Mouse (Mus musculus) right cerebral cortex, adult 2 months (tissue): Measurements from ENCODE around the gene Tnfrsf21.

Experiments used
- DNase-seq, 2 experiments: peaks; one replicate each; pipeline ENCODE4 v3.0.0; 2021 to 2022; ENCODE audit warnings: low spot score in 2 of 2

Gene Tnfrsf21

GRCm38 (mm10) chr17:43016371-43017331 lies at the start of gene Tnfrsf21:
TSS of gene Tnfrsf21 (plus strand) at chr17:43016555.
- DNase-seq, result peak; percentile 94 to 96

DNA sequence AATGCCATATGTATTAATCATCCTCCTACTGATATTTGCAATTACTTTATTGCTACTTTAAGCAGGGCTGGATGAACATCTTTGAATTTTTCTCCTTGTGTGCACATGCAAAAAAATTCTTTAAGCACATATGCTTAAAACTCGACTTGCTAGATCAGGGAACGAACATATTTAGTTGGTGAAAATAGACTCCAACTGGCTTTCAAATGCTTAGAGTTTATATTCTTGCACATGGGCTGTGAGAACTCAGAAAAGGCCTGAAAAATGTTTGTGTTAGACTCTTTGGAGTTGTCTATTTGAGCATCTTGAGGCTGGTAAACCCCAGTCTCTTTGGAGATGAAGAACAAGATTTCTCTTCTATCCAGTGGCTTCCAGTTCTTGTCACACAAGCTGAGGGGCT lies 48.2 kb upstream of the Tnfrsf21 start:
- no peak for DNase-seq

GRCm38 (mm10) chr17:42975312-42975996 lies 40.9 kb upstream of the Tnfrsf21 start:
- no peak for DNase-seq

GRCm38 (mm10) chr17:42977766-42978165 lies 38.6 kb upstream of the Tnfrsf21 start:
- DNase-seq, result no peak

- peak; percentile 6 to 12 for DNase-seq
Measured at GRCm38 (mm10) chr17:42978345-42978744, 38.0 kb upstream of the Tnfrsf21 start.

GRCm38 (mm10) chr17:42981806-42982205 lies 34.5 kb upstream of the Tnfrsf21 start:
- DNase-seq, result no peak

DNA sequence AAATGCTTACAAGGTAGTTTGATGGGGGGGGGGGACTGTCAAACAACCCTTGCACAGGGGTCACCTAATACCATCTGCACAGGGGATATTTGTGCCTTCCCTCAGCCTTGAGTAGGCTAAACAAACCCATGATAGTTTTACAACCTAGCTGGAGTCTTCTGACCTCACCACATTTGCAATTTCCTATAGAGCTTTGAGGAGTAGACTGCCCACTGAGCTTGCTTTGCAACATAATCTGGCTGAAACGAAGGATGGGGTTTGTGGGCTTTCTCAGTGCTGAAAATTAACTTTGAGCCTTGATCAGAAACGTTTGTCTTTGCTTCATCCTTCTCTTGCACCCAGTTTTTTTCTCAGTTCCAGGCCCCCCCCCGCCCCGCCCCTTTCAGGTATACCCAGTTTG lies 33.8 kb upstream of the Tnfrsf21 start:
- DNase-seq, result no peak

GRCm38 (mm10) chr17:42985837-42986589 lies 30.3 kb upstream of the Tnfrsf21 start:
- no peak for DNase-seq

GRCm38 (mm10) chr17:42987692-42988091 lies 28.7 kb upstream of the Tnfrsf21 start:
- DNase-seq, result no peak

DNA sequence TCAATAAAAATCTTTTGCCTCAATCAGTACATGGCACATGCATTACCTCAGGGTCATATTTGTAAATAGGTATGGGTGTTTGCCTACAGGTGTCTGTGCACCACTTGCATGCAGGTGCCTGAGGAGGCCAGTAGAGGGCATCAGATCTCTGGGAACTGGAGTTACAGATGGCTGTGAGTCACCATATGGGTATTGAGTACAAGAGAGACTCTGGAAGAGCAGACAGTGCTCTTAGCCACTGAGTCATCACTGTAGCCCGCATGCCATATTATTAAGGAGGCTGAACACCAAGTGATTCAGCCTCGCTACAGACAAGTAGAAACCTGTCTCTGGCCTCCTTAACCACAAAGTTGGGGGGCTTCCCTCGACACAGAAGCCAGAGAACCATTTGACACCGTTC lies 26.4 kb upstream of the Tnfrsf21 start:
- peak in 1 of 2 experiments; percentile 14 for DNase-seq

DNA sequence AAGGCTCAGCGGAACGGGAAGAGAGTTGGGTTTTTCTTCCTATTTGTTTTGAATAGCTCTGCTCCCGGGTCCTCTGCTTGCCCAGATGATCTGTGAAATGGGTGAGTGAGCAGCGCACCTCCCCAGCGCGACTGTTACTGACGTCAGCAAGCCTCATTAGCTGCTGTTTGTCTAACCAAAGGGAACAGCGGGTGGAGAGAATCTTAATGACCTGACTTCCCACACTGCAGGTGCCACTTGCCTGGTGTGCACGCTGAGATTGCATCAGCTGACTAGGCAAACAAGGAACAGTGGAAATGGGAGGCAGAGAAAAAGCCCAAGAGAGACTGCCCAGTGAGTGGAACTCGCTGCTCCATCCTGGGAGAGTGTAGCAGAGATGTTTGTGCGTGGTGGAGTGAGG lies 25.2 kb upstream of the Tnfrsf21 start:
- no peak for DNase-seq

DNA sequence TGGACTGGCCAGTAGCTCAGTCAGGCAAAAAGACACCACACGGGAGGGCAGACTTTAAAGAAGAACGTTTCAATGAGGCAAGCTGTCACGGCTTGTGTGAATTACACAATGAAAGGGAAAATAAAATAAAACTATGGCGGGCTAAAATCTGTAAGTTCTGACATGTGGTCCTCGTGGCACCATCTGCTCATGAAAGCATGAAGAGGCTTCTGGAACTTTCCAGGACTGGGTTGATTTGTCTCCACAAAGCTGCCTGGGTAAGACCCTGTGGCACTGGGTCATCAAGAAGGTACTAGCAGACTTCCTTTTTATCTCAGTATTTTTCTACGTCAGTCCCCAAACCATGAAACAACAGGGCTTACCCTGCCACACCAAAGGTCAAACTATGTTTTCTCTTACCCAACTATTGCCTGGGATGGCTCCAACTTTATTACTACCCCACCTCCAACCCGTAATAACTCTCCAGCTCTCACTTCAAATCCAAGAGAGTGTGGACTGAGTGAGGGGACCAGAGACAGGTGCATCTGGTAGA lies 16.8 kb upstream of the Tnfrsf21 start:
- no peak for DNase-seq

DNA sequence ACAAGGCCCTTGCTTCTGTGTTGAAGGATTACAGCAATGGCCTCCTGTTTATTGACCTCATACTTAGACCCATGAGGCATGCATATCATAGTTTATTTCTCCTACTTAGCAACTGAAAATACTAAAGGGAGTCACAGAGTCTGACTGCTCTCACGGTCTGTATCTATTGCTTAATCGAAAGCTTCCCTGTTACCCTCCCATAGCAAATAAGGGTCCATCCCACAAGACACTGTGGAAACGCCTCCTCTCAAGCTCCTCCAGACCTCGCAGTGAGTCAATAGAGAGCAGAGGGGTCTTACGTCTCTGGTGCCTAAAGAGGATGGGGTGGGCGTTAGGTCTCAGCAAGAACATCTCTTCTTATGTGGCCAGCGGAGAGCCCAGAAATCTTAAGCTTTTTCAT lies 15.8 kb upstream of the Tnfrsf21 start:
- no peak for DNase-seq

DNA sequence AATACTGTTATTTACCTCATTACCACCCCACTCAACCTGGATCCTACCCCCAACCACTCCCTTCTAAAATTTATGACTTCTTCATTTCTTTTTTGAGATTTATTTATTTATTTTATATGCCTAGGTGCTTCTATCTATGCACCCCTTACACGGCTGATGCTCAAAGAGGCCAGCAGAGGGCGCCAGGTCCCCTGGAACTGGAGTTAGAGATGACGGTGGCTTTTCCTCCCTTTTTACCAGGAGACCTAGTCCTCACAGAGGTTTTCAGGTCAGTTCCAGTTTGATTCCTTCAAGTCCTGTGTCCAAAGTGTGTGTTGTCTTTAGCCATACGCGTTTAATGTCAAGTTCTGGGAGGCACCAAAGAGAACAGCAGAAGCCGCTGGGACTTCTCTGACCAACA lies 3.6 kb upstream of the Tnfrsf21 start:
- peak; percentile 51 to 63 for DNase-seq

- peak; percentile 48 to 61 for DNase-seq
Measured at GRCm38 (mm10) chr17:43017341-43018052, 1.1 kb downstream of the Tnfrsf21 start.

DNA sequence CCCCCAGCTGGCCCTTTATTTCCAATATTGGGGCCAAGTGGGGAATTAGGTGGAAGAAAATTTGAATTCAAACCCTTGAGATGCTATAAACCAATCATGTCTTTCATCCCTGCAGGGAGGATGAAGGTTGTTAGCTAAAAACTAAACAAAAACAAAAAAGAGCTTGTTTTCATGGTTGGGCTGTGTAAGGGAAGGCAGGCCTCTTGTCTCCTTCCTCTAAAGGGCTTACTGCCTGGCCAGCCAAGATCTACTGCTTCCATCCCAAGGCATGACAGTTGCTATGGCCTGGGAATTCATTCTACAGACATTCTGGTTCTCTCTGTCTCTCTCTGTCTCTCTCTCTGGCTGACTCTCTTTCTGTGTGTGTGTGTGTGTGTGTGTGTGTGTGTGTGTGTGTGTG lies 1.7 kb downstream of the Tnfrsf21 start:
- DNase-seq, result no peak

GRCm38 (mm10) chr17:43019660-43020059 lies 3.3 kb downstream of the Tnfrsf21 start:
- no peak for DNase-seq

DNA sequence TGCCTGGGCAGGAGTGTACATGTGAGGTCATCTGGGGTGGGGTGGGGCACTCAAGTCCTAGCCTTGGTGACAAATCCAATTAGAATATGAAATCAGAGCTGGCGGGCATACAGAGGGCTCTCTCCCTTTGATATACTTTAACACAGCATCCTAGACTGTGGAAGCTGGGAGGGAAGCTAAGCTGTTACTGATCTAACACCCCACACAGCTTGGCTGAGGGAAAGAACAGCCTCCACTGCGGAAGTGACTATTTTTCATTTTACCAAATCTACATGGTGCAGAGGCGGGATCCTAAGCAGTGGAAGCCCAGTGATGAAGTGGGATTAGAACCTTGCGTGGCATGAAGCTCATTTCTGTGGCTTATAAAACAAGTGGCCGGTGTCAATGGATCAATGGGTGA lies 4.7 kb downstream of the Tnfrsf21 start:
- DNase-seq, result peak; percentile 52 to 58

GRCm38 (mm10) chr17:43022056-43022455 lies 5.7 kb downstream of the Tnfrsf21 start:
- no peak for DNase-seq

GRCm38 (mm10) chr17:43023637-43024217 lies 7.4 kb downstream of the Tnfrsf21 start:
- DNase-seq, result no peak

DNA sequence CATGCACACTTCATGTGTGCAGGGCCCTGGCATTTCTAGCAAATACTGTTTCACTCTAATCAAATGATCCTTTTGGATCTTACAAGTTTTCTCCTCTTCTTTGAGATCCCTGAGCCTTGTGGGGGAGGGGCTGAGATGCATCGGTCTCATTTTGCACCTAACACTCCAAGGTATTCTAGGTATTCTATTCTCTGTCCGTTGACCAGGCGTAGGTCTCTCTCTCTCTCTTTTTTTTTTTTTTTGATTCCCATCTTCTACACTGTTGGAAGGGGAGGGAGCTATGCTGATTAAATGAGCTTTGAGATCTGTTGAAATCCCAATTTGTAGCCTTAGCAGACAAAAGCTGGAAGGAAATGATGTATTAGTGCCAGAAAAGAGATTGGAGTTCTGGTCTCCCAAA lies 8.2 kb downstream of the Tnfrsf21 start:
- no peak for DNase-seq
